Mouse (Mus musculus): ENCODE results near the gene Cnga3.

The Cnga3 gene

DNA sequence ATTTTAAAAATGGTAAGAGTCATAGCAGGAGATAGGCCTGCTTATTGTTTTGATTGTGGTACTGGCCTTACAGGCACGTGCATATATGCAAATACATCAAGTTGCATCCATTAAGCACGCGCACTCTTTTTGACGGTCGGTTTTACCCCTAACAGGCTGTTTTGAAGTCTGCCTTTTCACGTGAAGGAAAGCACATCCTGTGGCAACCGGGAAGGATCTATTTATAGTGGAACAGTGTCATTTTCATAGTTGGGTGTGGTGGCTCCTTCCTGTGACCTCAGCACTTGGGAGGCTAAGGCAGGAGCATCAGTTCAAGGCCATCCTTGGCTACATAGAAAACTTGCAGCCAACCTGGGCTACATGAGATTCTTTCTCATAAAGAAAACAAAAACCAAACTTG lies 72.3 kb downstream of the Cnga3 start:
- DNase-seq (ENCODE audit: low spot score in 2 of 2), result no peak

DNA sequence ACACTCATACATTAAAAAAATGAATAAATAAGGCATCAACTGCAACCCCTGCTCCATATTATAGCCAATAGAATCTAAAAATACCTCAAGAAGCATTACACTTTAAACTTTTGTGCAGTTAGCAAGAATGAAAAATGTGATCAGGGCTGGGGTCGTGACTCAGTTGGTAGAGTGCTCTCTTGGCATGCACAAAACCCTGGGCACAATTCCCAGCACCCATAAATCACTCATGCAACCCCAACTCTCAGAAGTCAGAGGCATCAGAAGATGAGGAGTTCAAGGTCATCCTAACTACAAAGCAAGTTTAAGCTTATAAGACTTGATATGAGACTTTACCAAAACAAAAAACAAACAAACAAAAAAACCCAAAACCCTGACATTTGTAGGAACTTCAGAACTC lies 73.5 kb downstream of the Cnga3 start:
- DNase-seq (ENCODE audit: low spot score in 2 of 2), result no peak

DNA sequence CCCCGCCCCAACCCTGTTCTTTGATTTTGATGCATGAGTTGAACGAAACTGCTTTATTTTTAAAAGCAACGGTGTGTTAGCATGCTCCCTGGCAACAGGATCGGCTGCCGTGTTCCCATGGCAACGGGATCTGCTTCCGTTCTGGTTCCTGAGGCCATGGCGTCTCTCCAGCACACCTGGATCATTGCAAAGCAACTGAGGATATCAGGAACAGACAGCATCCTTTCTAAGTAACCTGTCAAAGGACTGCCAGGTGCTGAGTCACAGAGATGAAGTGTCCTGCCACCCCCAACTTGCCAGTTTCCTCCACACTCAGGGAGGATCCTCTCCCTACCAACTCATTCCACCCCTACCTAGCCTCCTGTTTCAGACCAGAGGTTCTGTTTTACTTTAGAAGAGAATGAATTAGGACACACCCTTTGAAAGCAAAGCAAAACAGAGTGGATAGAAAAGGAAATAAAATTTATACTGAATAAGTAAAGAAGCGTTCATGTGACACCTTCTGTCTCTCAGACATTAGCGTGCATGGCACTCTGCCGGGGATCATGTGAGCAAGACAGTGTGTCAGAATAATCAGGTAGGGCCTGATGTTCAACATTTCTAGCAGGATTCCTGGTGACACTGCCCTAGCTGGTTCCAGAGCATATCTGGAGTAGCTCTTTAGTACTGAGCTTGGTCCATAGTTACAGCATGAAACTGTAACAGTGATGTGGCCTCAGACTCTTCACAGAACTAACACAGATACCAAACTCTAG lies 74.1 kb downstream of the Cnga3 start:
- peak in 1 of 2 experiments; percentile 44 for DNase-seq (ENCODE audit: low spot score in 2 of 2)

DNA sequence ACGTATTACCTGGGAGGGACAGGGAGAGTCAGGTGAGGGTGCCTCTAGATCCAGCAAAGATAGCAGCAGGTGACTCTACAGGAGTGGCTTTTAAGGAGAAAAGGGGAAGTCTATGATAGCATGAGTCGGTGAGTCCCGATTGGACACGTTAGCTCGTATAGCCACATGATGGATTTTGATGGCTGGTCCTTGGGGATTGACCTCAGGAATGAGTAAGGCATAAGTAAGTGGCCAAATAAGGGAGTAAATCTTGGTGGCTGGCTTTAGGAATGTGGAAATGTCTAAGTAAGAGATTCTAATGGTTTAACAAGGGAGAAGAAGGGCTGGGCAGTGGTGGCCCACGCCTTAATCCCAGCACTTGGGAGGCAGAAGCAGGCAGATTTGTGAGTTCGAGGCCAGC lies 74.7 kb downstream of the Cnga3 start:
- DNase-seq (ENCODE audit: low spot score in 2 of 2), result no peak

DNA sequence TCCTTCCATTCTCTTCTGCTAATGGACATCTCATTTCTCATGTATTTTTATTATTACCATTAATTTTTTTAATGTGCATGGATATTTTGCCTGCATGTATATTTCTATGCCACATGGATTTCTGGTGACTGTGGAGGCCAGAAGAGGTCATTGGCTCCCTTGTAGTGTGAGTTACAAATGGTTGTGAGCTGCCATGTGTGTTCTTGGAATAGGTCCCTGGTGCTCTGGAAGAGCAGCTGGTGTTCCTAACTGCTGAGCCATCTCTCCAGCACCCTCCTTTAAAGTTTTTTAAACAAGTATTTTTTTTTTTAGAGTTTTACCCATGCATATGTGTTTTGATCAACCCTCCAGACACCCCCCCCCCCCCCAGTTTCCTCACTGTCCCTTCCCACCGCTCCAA lies 82.2 kb downstream of the Cnga3 start:
- DNase-seq (ENCODE audit: low spot score in 2 of 2), result no peak

DNA sequence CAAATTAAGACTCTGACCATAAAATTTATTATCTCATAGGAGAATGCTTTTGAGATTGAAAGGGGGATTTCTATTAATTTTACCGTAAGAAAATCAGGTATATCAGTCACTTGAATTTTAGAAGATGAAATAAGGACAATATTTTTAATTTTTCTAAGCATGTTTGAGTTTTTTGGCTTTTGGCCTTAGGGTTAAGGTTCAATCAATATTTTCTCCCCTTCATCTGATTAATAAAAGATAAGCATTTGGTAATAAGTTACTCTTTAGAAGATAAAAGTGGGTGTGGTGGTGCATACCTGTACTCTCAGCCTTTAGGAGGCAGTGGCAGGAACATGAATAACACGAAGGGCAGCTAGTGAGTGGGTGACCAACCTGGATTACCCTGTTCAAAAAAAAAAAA lies 84.7 kb downstream of the Cnga3 start:
- DNase-seq (ENCODE audit: low spot score in 2 of 2), result no peak

DNA sequence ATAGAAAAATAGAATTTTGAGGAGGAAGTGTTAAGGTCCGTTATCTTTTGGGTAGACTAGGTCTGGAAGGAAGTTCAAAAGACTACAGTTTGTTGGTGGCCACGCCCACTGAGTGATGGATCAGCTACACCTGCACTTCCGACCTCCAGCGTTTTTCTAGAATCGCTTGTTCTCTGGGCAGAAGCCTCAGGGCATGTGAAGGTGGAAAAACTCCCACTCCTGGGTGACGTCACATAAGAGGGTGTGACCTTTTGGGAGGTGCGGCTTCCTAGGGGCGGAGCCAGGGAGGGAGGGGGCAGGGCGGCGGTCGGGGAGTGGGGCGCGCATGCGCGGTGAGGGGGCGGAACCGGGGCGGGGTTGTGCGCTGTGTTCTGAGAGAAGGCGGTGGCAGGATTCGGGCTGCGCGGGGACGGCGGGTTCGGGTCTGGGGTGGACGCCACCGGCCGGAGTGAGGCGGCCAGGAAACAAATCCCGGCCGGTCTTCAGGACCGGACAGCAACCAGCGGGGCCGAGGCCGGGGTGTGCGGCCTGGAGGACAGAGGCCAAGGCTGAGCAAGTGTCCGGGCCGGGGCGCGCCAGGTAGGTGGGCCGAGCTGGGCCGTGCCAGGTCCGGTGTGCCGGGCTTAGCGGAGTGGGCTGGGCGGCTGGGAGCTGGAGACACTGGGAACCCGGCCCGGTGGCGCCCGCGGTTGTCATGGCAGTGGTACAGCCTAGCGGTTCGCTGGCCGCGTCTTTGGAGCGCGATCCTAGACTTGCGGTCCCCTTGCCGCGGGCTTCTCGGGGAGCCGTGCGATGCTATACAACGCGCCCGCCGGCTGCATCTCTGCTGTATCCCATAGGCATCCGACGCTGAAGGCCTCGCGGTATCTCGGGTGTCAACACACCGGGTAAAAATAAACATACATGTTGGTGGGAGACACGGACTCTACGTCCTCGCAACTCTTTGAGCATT lies 85.6 kb downstream of the Cnga3 start, which contains the start of gene Inpp4a:
Gene Inpp4a, plus strand, starts transcription at position 326 of the 952 bp plus-strand sequence.
- peak; percentile 72 to 83 for DNase-seq (ENCODE audit: low spot score in 2 of 2)

DNA sequence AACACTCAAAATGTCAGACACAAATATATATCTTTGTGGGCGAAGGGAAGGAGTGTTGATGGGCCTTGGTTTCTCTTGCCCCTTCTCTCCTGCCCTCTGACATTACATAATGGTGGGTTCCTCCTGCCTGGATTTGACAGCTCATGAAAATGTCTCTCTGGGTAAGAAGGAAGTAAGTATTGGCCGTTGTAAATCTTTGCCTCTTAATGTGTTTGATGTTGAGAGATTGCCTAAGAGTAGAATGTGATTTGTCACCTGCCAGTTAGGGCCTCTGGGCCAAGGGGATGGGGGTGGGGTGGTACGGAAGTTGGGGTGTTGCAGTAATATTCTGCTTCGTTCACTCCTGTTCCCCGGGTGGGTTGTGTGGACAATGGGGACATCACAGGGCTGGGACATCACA lies 86.4 kb downstream of the Cnga3 start:
- no peak for DNase-seq (ENCODE audit: low spot score in 2 of 2)

DNA sequence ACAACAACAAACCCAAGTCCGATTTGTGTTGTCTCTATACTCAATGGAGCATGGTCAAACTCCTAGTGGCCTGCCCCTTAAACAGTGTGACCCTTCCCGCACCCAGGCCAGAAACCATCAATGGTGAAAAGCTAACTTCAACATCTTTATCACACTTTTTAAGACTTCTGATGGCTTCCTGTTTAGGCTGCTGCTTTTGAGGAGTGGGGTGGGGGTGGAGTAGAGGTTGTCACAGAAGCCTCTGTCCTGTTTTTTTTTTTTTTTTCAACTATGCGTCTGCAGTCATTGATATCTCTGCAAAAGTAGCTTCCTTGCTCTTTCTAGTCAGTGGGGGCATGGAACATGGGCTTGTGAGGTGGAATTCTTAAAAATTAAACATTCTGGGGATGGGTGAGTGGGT lies 88.6 kb downstream of the Cnga3 start:
- DNase-seq (ENCODE audit: low spot score in 2 of 2), result no peak

DNA sequence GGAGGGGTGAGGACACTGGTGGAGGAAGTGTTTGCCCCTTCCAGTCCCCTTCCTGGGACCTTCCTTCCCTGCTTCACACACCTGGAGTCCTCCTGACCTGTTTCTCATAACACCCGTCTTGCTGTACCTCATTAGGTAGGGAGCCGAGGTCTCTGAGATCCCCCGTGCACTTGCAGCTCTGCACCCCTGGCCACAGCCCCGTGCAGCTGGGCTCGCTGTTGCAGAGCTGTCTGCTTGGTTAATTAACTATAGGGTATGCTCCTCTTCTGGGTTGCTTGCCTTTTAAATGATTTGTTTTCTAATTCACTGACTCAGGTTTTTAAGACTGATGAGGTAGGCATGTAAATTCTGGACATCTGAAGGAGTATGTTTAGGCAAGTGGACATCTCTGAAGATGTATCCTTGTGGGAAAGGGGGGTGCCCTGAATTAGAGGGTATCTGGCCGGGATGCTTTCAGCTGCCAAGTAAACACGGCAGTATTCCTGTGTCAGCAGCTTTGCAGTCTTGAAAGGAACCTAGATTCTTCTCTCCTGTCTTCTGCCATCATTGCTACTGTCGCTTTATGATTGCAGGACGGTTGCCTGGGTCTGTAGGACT lies 91.6 kb downstream of the Cnga3 start:
- no peak for DNase-seq (ENCODE audit: low spot score in 2 of 2)

DNA sequence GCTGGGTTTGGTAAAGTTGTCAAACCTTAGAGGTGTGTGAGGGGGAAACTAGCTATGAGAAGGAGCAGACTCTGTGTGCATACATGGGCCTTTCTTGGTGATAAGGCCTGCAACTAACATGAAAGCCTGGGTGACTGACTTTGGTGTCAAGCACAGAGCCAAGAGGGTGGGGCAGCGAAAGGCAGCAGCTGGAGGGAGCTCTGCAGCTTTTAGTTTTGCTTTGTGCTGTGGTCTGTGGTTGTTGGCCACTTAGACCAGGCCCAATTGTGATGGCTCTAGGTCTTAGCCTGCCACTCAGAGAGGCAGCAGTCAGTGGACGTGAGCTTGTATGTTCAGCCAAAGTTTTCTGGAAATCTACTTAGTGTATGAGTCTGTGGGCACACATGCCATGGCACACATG lies 93.4 kb downstream of the Cnga3 start:
- DNase-seq (ENCODE audit: low spot score in 2 of 2), result no peak

DNA sequence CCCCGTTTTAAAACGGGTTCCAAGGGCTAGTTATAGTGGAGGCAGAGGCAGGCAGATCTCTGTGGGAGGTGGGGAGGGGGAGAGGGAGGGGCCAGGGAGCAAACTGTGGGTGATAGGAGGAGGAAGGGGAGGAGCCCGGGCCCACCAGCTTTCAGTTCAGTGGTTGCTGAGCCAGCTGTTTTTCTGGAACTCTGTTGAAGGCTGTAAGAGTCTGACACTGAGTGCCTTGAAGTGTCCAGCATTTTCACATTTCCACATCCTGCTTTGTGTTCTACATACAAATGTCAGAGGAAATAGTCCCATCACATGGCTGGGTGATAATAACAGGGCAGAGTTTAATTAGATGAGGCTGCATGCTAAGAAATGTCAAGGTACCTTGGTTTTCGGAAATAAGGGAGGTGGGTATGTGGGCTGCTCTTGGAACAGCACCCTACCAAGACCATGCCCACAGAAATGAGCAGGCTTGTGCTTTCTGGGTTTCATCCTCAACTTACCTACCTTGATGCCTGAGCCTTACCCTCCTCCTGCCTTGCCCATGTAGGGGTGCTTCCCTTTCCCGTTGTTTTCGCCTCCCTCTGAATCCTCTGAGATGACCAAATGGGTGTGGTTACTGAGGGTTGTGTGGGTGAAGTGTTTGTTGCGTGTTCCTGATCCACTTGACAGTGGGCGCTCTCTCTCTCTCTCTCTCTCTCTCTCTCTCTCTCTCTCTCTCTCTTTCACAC lies 93.9 kb downstream of the Cnga3 start:
- DNase-seq (ENCODE audit: low spot score in 2 of 2), result no peak

DNA sequence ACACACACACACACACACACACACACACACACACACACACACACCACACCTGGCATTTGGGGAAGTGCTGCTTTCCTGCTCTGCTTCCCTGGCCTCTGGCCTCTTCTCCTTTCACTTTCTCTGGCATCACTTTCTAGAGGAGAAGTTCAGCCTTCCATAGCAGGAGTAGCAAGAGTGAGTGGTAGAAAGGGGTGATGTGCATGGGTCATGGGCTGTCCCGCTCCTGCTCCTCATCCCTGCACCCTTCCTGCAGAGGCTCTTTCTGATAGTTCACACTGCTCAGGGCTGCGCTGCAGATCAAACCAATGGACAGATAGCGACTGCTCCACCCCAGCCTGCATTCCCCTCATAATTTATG lies 94.5 kb downstream of the Cnga3 start:
- no peak for DNase-seq (ENCODE audit: low spot score in 2 of 2)

DNA sequence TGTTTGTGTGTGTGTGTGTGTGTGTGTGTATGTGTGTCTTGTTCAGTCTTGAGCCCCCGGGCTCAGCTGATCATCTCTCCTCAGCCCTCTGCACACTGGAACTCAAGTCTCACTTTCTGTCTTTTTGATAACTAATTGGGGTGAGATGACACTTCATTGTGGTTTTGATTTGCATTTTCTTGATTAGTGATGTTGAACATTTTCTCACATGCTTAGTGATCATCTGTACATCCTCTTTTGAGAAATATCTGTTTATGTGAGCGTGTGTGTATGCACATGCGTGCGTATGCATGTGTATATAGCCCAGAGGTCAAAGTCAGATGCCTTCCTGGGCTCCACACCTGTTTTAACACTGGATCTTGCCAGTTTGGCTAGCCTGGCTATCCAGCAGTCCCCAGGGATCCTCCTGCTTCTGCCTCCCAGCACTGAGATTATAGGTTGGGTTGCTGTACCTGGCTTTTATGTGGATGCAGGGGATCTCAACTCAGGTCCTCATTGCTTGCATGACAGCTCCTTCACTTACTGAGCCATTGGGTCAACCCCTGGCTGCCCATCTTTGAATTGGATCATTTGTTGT lies 95.8 kb downstream of the Cnga3 start:
- no peak for DNase-seq (ENCODE audit: low spot score in 2 of 2)
